Mouse (Mus musculus) mature B cell (primary cell): ENCODE results near the gene Ccdc194.

Experiments used
- in situ Hi-C: fragments of 300-500 bp; cut with MboI; formaldehyde crosslinking; loops from 2 replicates; pipeline ENCODE4 v1.14.3; 2019

The Ccdc194 gene

GRCm38 (mm10) chr8:71511644-71512043 lies 13.9 kb downstream of the Ccdc194 start, which contains the start of gene Plvap:
Gene Plvap, minus strand, starts transcription at chr8:71511752.
- in situ Hi-C loops, result no loop called here

- in situ Hi-C loops, result loop anchor here (5.0 kb wide), 1 partner anchor 62 kb away; no protein-coding TSS in a partner anchor
Measured at GRCm38 (mm10) chr8:71509316-71509715, 16.2 kb downstream of the Ccdc194 start.

GRCm38 (mm10) chr8:71507589-71508104 lies 17.9 kb downstream of the Ccdc194 start:
- in situ Hi-C loops, result loop anchor here (5.0 kb wide), 1 partner anchor 60 kb away; no protein-coding TSS in a partner anchor

- in situ Hi-C loops, result loop anchor here (5.0 kb wide), 1 partner anchor 59 kb away; no protein-coding TSS in a partner anchor
Measured at GRCm38 (mm10) chr8:71505979-71506378, 19.5 kb downstream of the Ccdc194 start.

GRCm38 (mm10) chr8:71505326-71505725 lies 20.2 kb downstream of the Ccdc194 start:
- in situ Hi-C loops, result loop anchor here (5.0 kb wide), 1 partner anchor 58 kb away; no protein-coding TSS in a partner anchor

GRCm38 (mm10) chr8:71504349-71504748 lies 21.2 kb downstream of the Ccdc194 start:
- in situ Hi-C loops, result no loop called here

GRCm38 (mm10) chr8:71498816-71499690 lies 26.5 kb downstream of the Ccdc194 start:
- in situ Hi-C loops, result no loop called here

- in situ Hi-C loops, result no loop called here
Measured at GRCm38 (mm10) chr8:71497881-71498501, 27.5 kb downstream of the Ccdc194 start.

- in situ Hi-C loops, result no loop called here
Measured at GRCm38 (mm10) chr8:71497077-71497645, 28.4 kb downstream of the Ccdc194 start.

- in situ Hi-C loops, result no loop called here
Measured at GRCm38 (mm10) chr8:71496481-71496880, 29.0 kb downstream of the Ccdc194 start.

- in situ Hi-C loops, result no loop called here
Measured at GRCm38 (mm10) chr8:71495811-71496210, 29.7 kb downstream of the Ccdc194 start.

GRCm38 (mm10) chr8:71495039-71495438 lies 30.5 kb downstream of the Ccdc194 start:
- in situ Hi-C loops, result no loop called here

- in situ Hi-C loops, result no loop called here
Measured at GRCm38 (mm10) chr8:71488454-71488853, 37.1 kb downstream of the Ccdc194 start.

- in situ Hi-C loops, result no loop called here
Measured at GRCm38 (mm10) chr8:71487691-71488445, 37.6 kb downstream of the Ccdc194 start, which contains the start of gene Gtpbp3. Gene Gtpbp3, plus strand, starts transcription at chr8:71488103.

GRCm38 (mm10) chr8:71486136-71486529 lies 39.4 kb downstream of the Ccdc194 start:
- in situ Hi-C loops, result no loop called here

- in situ Hi-C loops, result no loop called here
Measured at GRCm38 (mm10) chr8:71485142-71486135, 40.1 kb downstream of the Ccdc194 start, which contains the start of gene Ano8. Gene Ano8, minus strand, starts transcription at chr8:71485963.

- in situ Hi-C loops, result no loop called here
Measured at GRCm38 (mm10) chr8:71484736-71485135, 40.8 kb downstream of the Ccdc194 start.

GRCm38 (mm10) chr8:71483932-71484331 lies 41.6 kb downstream of the Ccdc194 start:
- in situ Hi-C loops, result no loop called here

GRCm38 (mm10) chr8:71478943-71479342 lies 46.6 kb downstream of the Ccdc194 start:
- in situ Hi-C loops, result no loop called here
